Mouse (Mus musculus): ENCODE results near the gene Slc16a3.

- TF ChIP-seq GATA2 (IDR thresholded peaks at IDR 0.05; ENCODE audit: borderline replicate concordance, low read depth, low read length) (no peak), CTCF (IDR thresholded peaks at IDR 0.05; ENCODE audit: low read depth, low read length) (no peak), GATA1 (IDR thresholded peaks at IDR 0.05; ENCODE audit: borderline replicate concordance, low read length) (no peak)
These were observed 45.7 kb upstream of the Slc16a3 start for GRCm38 (mm10) chr11:120902487-120903142.
